Mouse (Mus musculus) intestine, postnatal 0 days (tissue): ENCODE data around the gene Wdfy4. TPM values are rescaled to one million over a fixed set of nuclear protein-coding genes. Genes with fewer than 3 reads are reported as not detected.

ENCODE experiments used
- ATAC-seq: fragments of 200-750 bp; cut with Nextera tagmentation; 2 replicates; pipeline ENCODE4 v1.8.0; 2017; ENCODE audit warnings: mild to moderate bottlenecking, moderate TSS enrichment, moderate library complexity
- H3K27ac ChIP-seq: fragments of 300-500 bp; sonication (generic); 2 replicates; pipeline ENCODE4 v1.5.1; 2014; ENCODE audit warnings: mild to moderate bottlenecking, low read depth, low read length, moderate library complexity
- H3K27me3 ChIP-seq: fragments of 300-500 bp; sonication (generic); replicated peaks from 2 replicates; pipeline ENCODE4 v1.6.1; 2014; ENCODE audit warnings: low read length, mixed read lengths; ENCODE audit not compliant: control insufficient read depth, insufficient read depth
- H3K36me3 ChIP-seq: fragments of 300-500 bp; sonication (generic); 2 replicates; pipeline ENCODE4 v1.6.1; 2014; ENCODE audit warnings: mild to moderate bottlenecking, moderate library complexity; ENCODE audit not compliant: control insufficient read depth, insufficient read depth
- H3K4me1 ChIP-seq: fragments of 300-500 bp; sonication (generic); replicated peaks from 2 replicates; pipeline ENCODE4 v1.6.1; 2014; ENCODE audit warnings: antibody characterized with exemption, low read length, mixed read lengths; ENCODE audit not compliant: control insufficient read depth, insufficient read depth
- H3K4me2 ChIP-seq: fragments of 300-500 bp; sonication (generic); replicated peaks from 2 replicates; pipeline ENCODE4 v1.6.1; 2014; ENCODE audit warnings: low read depth, mild to moderate bottlenecking, moderate library complexity
- H3K4me3 ChIP-seq: fragments of 300-500 bp; sonication (generic); 2 replicates; pipeline ENCODE4 v1.5.1; 2014; ENCODE audit warnings: low read depth, low read length
- H3K9ac ChIP-seq: fragments of 300-500 bp; sonication (generic); 2 replicates; pipeline ENCODE4 v1.6.1; 2014; ENCODE audit warnings: mild to moderate bottlenecking, low read depth, low read length
- H3K9me3 ChIP-seq: fragments of 300-500 bp; sonication (generic); 2 replicates; pipeline ENCODE4 v1.6.1; 2016; ENCODE audit warnings: mixed run types; ENCODE audit not compliant: control insufficient read depth
- CTCF ChIP-seq: sonication (generic); IDR thresholded peaks from 2 replicates; pipeline ENCODE4 v1.5.1; 2016; ENCODE audit warnings: low read depth, mild to moderate bottlenecking, control low read depth, antibody characterized with exemption, moderate library complexity
- WGBS: fragments of 180-500 bp; shearing (Covaris S2); extraction: QIAGEN DNeasy Blood & Tissue Kit; methylation state at CpG from one replicate; pipeline ENCODE4 v1.1.7; 2014; 5-methylcytosine and 5-hydroxymethylcytosine counted together
- polyA plus RNA-seq: library from polyadenylated mRNA; unstranded; fragments of >200 nt; fragmentation: Nextera tagmentation; extraction: Ambion mirVana; gene quantifications from 2 replicates; pipeline ENCODE4 v1.2.1, GENCODE M21; 2015

Wdfy4 gene
- polyA plus RNA-seq, 1 experiment from 2014 or later: 0.17 TPM

DNA sequence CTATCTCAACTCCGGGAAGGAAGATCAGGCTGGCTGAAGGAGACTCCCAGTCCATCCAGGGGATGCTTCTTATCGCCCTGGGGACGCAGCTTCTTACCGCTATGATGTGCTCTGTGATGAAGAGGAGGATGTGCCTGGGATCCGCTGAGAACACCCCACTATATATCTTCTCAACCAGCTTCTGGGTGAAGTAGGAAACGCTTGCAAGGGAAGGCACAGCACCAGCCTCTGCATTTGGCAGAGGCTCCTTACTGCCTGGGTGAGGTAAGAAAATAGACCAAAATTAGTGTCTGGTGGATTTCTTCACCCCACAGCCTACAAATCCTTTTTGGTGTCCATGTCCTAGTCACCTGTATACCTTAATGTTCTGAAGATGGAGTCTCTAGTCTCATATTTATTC, 107.2 kb downstream of the Wdfy4 start:
- WGBS: 83% methylated on average over 6 of the region's 6 CpGs
- Histone ChIP-seq H3K9ac (no peak overlapping the region), H3K36me3 (no peaks in the 10 kb centered on the region), H3K4me2 (no peak overlapping the region), H3K27me3 (no peaks in the 10 kb centered on the region), H3K4me1 (no peaks in the 10 kb centered on the region), H3K4me3 (no peak overlapping the region), H3K9me3 (no peaks in the 10 kb centered on the region), H3K27ac (no peak overlapping the region)
- TF ChIP-seq CTCF: no peak
- ATAC-seq: no peak

DNA sequence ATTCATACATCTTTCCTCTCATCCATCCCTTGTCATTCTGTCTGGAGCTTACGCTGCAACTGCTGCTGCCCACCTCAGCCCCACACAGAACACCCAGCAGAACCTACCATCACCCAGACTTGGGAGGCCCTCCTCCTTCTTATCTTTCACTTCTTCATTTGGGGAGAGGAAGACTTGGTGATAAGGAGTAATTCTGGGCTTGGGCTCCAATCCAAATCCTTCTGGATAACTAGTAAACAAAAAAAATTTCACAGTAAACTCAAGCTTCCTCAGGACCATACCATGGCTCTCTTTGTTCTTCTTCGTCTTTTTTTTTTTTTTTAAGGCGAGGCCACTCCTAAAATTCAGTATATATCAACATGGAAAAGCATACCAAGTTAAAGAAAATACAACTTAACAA, 112.0 kb downstream of the Wdfy4 start:
- no peak for ATAC-seq
- Histone ChIP-seq H3K4me3 (no peak overlapping the region), H3K9me3 (no peaks in the 10 kb centered on the region), H3K36me3 (no peaks in the 10 kb centered on the region), H3K9ac (no peak overlapping the region), H3K27ac (no peak overlapping the region), H3K27me3 (no peaks in the 10 kb centered on the region), H3K4me2 (no peak overlapping the region), H3K4me1 (no peaks in the 10 kb centered on the region)
- 69% methylated on average over 3 of the region's 3 CpGs for WGBS
- TF ChIP-seq CTCF: no peak

DNA sequence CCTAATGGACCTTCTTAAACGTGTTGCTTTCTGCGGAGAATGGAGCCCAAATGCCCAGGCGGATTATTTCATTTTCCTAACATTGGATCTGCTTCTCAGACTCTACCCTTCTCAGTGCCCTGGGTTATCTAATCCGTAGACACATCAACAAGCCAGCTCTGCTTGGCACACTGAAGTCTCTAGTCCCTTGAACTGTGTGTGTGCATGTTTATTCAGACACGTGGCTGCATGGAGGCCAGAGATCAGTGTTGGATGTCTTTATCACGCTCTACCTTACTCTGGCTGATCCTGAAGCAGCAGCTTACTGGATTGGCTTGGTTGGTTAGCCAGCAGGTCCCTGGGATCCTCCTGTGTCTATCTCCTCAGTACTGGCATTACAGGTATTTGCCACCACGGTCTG, 113.0 kb downstream of the Wdfy4 start:
- H3K4me3 ChIP-seq: no peak overlapping the region

DNA sequence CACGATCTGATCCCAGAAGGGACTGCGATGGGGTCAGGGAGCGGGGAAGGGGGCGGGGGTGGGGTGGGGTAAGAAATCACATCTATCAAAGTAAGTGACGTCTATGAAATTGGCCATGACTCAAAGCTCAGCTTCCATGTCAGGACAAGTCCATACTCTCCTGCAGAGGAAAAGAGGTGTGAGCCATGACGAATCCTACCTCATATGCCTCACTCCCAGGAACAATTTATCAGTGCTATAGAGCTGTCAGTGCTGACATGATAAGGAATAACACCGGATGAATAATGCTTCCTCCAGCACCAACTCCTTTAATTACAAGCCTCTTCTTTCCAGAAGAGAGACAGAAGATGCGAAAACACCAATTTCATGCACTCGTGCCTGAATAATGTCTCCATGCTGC, 117.6 kb downstream of the Wdfy4 start:
- H3K4me1 ChIP-seq: no peaks in the 10 kb centered on the region
- no peak for TF ChIP-seq CTCF
- H3K27me3 ChIP-seq: no peaks in the 10 kb centered on the region
- no peak overlapping the region for H3K4me2 ChIP-seq
- no peak overlapping the region for H3K4me3 ChIP-seq
- no peaks in the 10 kb centered on the region for H3K36me3 ChIP-seq
- no peak overlapping the region for H3K27ac ChIP-seq
- WGBS: 72% methylated on average over 9 of the region's 9 CpGs
- no peak for ATAC-seq
- H3K9ac ChIP-seq: no peak overlapping the region
- H3K9me3 ChIP-seq: no peaks in the 10 kb centered on the region

More for the DNA sequence above, 113.0 kb downstream of the Wdfy4 start:
- no peaks in the 10 kb centered on the region for H3K9me3 ChIP-seq
- 84% methylated on average over 7 of the region's 7 CpGs for WGBS
- ATAC-seq: no peak
- H3K36me3 ChIP-seq: no peaks in the 10 kb centered on the region
- no peaks in the 10 kb centered on the region for H3K4me1 ChIP-seq
- H3K4me2 ChIP-seq: no peak overlapping the region
- no peak overlapping the region for H3K27ac ChIP-seq
- no peak for TF ChIP-seq CTCF
- no peak overlapping the region for H3K9ac ChIP-seq
- no peaks in the 10 kb centered on the region for H3K27me3 ChIP-seq

DNA sequence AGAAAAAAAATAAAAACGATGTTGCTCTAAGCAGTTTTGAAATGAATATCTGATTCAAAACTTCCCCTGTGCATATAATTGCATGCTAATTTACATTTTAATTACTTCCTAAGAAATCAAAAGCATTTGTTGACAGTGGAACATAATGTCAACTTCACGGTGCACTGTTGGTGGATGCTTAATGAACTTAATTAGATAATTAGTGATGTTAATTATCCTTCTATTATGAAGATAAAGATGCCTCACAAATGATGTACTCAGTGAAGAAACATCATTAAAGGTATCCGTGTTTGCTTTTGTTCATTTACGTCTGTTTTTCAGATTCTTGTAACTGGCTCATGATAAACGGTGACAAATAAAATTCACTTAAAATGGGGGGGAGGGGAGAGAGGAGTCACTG, 122.3 kb downstream of the Wdfy4 start:
- Histone ChIP-seq H3K27ac (no peak overlapping the region), H3K9ac (no peak overlapping the region), H3K36me3 (no peaks in the 10 kb centered on the region), H3K4me1 (no peaks in the 10 kb centered on the region), H3K9me3 (no peaks in the 10 kb centered on the region), H3K4me2 (no peak overlapping the region), H3K4me3 (no peak overlapping the region), H3K27me3 (no peaks in the 10 kb centered on the region)
- TF ChIP-seq CTCF: no peak
- no peak for ATAC-seq
- WGBS: 76% methylated on average over 5 of the region's 5 CpGs

DNA sequence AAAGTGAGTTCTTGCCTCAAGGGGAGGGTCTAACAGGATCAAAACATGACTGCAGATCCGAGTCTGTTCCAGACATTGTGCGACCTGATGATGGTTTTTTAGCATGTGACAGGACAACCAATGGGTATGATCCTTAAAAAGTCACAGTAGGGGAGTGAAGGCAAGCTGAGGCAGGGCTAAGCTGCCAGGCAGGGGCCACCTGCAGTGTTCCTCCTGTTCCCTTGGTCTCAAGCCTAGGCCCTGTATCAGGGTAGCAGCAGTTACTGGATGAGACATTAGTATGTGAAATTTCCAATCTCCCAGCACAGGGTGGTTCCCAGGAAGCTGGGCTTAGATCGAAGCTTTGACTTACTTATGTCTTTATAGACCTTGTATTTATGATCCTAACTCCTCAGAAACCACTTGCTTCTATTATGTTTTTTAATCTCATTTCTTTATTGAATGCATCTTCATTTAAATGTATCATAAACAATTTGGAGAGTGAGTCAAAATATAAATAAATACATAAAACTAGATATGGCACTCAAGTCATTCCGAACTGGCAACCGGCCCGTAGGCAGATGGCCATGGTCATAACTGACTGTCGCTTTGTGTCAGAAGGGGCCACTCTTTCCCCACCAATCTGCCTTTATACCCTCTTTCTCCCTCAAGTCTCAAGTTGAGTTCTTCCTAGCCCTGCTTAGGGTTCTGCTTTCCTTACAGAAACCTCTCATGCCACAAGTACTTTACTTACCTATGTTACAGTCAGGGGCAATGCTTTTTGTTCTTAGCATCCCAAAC, 126.2 kb downstream of the Wdfy4 start:
- no peaks in the 10 kb centered on the region for H3K27me3 ChIP-seq
- TF ChIP-seq CTCF: no peak
- ATAC-seq: no peak
- 81% methylated on average over 7 of the region's 7 CpGs for whole genome bisulfite sequencing
- no peak overlapping the region for H3K4me2 ChIP-seq
- H3K9ac ChIP-seq: no peak overlapping the region
- no peak overlapping the region for H3K4me3 ChIP-seq
- no peak overlapping the region for H3K27ac ChIP-seq
- H3K36me3 ChIP-seq: no peaks in the 10 kb centered on the region
- no peaks in the 10 kb centered on the region for H3K4me1 ChIP-seq
- no peaks in the 10 kb centered on the region for H3K9me3 ChIP-seq
